Mouse (Mus musculus): ENCODE data around the gene Lonrf2.

The Lonrf2 gene

GRCm38 (mm10) chr1:38767812-38768211 is 68.7 kb downstream of the Lonrf2 start:
- peak; percentile 54 to 75 for DNase-seq (ENCODE audit: low spot score in 2 of 2)

- no peak for DNase-seq (ENCODE audit: low spot score in 2 of 2)
These were observed 69.6 kb downstream of the Lonrf2 start for GRCm38 (mm10) chr1:38766661-38767572.

DNA sequence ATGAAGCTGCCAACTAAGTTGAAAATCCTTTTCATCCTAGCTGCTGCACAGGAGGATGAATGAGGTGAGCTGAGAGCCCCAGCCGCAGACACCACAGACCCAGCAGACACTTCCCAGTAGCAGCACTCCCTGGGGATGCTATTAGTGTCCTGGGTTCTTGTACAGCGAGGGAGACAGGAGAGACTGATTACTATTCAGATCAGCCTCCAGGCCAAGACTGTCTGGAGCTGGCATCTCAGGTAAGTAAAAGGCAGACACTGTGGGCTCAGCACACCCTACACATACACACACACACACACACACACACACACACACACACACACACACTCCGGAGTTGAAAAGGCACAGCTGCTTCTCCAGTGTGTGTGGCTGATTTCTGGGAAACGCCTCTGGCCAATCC is 70.3 kb downstream of the Lonrf2 start:
- DNase-seq (ENCODE audit: low spot score in 2 of 2): no peak

DNA sequence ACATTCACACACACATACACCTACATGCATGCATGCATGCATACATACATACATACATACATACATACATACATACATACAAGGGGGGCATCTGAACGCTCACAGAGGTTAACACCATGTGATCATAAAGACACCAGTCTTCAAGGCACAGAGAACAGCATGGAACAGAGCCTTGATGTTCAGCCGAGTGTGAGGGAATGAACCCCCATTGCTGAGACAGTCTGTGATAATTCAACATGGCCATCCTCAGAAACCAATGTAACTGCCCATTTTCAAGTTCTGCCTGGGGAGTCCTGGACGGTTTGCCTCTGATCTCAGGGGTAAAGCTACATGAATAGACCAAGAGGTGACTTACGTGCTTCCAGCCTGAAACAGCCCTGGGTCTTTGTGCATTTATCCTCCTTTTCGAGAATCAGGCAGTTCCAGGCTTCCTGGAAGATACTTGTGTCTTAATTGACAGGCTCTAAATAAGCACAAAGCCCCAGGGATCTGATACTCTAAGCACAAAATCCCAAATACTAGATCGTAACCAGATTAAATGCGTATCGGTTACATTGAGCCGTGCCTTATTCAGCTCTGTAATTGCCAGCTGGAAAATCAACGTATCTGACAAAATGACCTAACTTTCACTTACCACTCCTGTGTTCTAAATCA is 72.4 kb downstream of the Lonrf2 start:
- DNase-seq (ENCODE audit: low spot score in 2 of 2): no peak

GRCm38 (mm10) chr1:38760424-38760823 is 76.1 kb downstream of the Lonrf2 start:
- DNase-seq (ENCODE audit: low spot score in 2 of 2): no peak

- DNase-seq (ENCODE audit: low spot score in 2 of 2): no peak
These were observed 78.6 kb downstream of the Lonrf2 start for GRCm38 (mm10) chr1:38757791-38758403.

DNA sequence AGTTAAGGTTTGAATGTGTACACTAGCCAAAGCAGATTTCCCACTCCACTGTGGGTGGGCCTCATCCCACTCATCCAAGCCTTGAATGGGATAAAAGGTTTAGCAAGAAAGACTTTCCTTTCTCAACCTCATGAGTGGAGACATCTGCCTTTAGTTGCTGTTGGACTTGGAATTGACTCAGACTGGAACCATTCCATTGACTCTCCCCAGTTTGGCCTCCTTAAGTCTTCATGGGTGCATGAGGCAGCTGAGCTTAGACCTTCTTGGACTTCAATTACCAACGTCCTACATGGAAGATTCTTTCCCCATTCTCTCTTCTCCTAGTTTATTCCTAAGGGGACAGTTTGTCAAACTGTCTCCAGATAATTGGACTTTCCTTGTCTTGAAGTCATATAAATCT is 92.6 kb downstream of the Lonrf2 start:
- no peak for DNase-seq (ENCODE audit: low spot score in 2 of 2)

All from frontal cortex, postnatal 36 days (tissue).